Mouse (Mus musculus) midbrain, postnatal 0 days (tissue): ENCODE measurements at regions not wholly inside any gene's neighbourhood (a gene's known extent, or its start where the extent isn't known, plus 50 kb on each side); places are given as distances from the start of the nearest gene placed in this dataset.
A peak's percentile ranks its signal among the peaks of the same experiment; 100 is the strongest.

Source experiments
- ATAC-seq: fragments of 200-750 bp; cut with Nextera tagmentation; 2 replicates; pipeline ENCODE4 v1.8.0; 2017; ENCODE audit warnings: moderate number of reproducible peaks, mild to moderate bottlenecking, moderate TSS enrichment, moderate library complexity; ENCODE audit not compliant: low FRiP score
- DNase-seq: peaks from one replicate; pipeline ENCODE4 v3.0.0-alpha.2; 2015; ENCODE audit warnings: low spot score
- H3K27ac ChIP-seq: fragments of 300-500 bp; sonication (generic); 2 replicates; pipeline ENCODE4 v1.5.1; 2014; ENCODE audit warnings: low read depth, mild to moderate bottlenecking, low read length, mixed read lengths
- H3K27me3 ChIP-seq: fragments of 300-500 bp; sonication (generic); 2 replicates; pipeline ENCODE4 v1.6.1; 2014; ENCODE audit warnings: low read length, control low read depth, mixed read lengths; ENCODE audit not compliant: insufficient read depth
- H3K36me3 ChIP-seq: fragments of 300-500 bp; sonication (generic); 2 replicates; pipeline ENCODE4 v1.6.1; 2014; ENCODE audit warnings: low read length, control low read depth, mixed read lengths; ENCODE audit not compliant: insufficient read depth
- H3K4me1 ChIP-seq: fragments of 300-500 bp; sonication (generic); 2 replicates; pipeline ENCODE4 v1.6.1; 2014; ENCODE audit warnings: mild to moderate bottlenecking, control low read depth, antibody characterized with exemption, low read length, mixed read lengths; ENCODE audit not compliant: insufficient read depth
- H3K4me2 ChIP-seq: fragments of 300-500 bp; sonication (generic); 2 replicates; pipeline ENCODE4 v1.6.1; 2014; ENCODE audit warnings: low read depth, mild to moderate bottlenecking, low read length, mixed read lengths; ENCODE audit not compliant: poor library complexity, severe bottlenecking
- H3K4me3 ChIP-seq: fragments of 300-500 bp; sonication (generic); 2 replicates; pipeline ENCODE4 v1.5.1; 2014; ENCODE audit warnings: low read depth, mild to moderate bottlenecking, low read length, moderate library complexity
- H3K9ac ChIP-seq: fragments of 300-500 bp; sonication (generic); replicated peaks from 2 replicates; pipeline ENCODE4 v1.6.1; 2014; ENCODE audit warnings: mild to moderate bottlenecking, low read length, moderate library complexity, mixed read lengths; ENCODE audit not compliant: poor library complexity, severe bottlenecking
- H3K9me3 ChIP-seq: fragments of 300-500 bp; sonication (generic); 2 replicates; pipeline ENCODE4 v1.6.1; 2016; ENCODE audit warnings: low read length, control low read depth
- CTCF ChIP-seq: IDR thresholded peaks from 2 replicates; pipeline ENCODE4 v1.5.1; 2016; ENCODE audit warnings: antibody characterized with exemption, mild to moderate bottlenecking
- WGBS: fragments of 180-500 bp; shearing (Covaris S2); extraction: QIAGEN DNeasy Blood & Tissue Kit; methylation state at CpG from one replicate; pipeline ENCODE4 v1.1.7; 2014; 5-methylcytosine and 5-hydroxymethylcytosine counted together

DNA sequence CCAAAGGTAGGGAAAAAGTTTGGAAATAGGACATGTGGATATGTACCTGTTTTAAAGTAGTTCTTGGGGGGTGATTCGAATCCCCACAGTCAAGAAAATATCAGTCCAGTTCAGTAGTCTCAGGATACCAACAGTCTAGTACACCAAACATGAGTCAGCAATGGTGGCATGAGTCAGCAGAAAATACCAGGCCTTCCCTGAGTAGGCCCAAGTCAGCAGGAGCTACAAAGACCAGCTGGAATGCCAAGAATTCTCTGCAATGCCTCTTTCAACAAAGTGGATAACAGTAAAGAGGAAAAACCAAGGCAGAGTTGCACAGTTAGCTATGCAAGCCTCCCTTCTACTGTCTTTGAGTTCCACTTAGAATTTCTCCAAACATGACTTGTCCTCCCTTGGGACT, 137.1 kb downstream of the Ankrd16 start:
- no peaks in the 10 kb centered on the region for H3K36me3 ChIP-seq
- H3K9me3 ChIP-seq, result no peaks in the 10 kb centered on the region
- ATAC-seq (no peak), DNase-seq (peak; percentile 2)
- TF ChIP-seq CTCF, result no peak
- no peak overlapping the region for H3K4me2 ChIP-seq
- H3K4me1 ChIP-seq, result no peaks in the 10 kb centered on the region
- 85% methylated on average over 1 of the region's 1 CpGs for WGBS
- H3K9ac ChIP-seq, result no peak overlapping the region
- H3K27me3 ChIP-seq, result no peaks in the 10 kb centered on the region
- H3K27ac ChIP-seq, result no peak overlapping the region
- H3K4me3 ChIP-seq, result no peak overlapping the region

DNA sequence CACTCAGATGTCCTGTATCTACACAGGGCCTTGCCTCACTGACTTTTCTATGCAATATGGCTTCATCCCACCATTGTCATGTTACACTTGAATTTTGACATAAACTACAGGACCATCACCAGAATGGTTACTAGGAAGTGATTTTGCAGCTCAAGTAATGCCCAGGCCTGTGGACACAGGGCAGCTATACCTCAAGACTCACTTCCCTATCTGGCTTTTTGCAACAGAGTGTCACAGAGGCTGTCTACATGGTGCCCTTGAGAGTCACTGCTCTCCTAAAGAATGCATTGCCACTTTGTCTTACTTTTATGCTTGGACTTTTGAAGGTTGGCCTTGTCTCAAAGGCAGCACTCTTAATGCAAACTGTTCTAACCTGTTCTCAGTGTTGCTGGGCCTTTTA, 139.7 kb downstream of the Ankrd16 start:
- H3K27ac ChIP-seq, result no peak overlapping the region
- no peaks in the 10 kb centered on the region for H3K27me3 ChIP-seq
- H3K4me3 ChIP-seq, result no peak overlapping the region
- no peak overlapping the region for H3K4me2 ChIP-seq
- DNase-seq (no peak), ATAC-seq (no peak)
- no peak for TF ChIP-seq CTCF
- H3K4me1 ChIP-seq, result no peaks in the 10 kb centered on the region
- no peaks in the 10 kb centered on the region for H3K9me3 ChIP-seq
- H3K36me3 ChIP-seq, result no peaks in the 10 kb centered on the region
- H3K9ac ChIP-seq, result no peak overlapping the region

- Histone ChIP-seq H3K27me3 (no peaks in the 10 kb centered on the region), H3K9me3 (no peaks in the 10 kb centered on the region), H3K27ac (no peak overlapping the region), H3K36me3 (no peaks in the 10 kb centered on the region), H3K4me3 (no peak overlapping the region), H3K4me2 (no peak overlapping the region), H3K9ac (no peak overlapping the region), H3K4me1 (no peaks in the 10 kb centered on the region)
- ATAC-seq (no peak), DNase-seq (no peak)
- WGBS, result 88% methylated on average over 5 of the region's 5 CpGs
- TF ChIP-seq CTCF, result no peak
These were observed 140.4 kb downstream of the Ankrd16 start for GRCm38 (mm10) chr2:11918070-11918469.

- H3K27me3 ChIP-seq, result no peaks in the 10 kb centered on the region
- no peaks in the 10 kb centered on the region for H3K36me3 ChIP-seq
- no peak overlapping the region for H3K4me2 ChIP-seq
- ATAC-seq (no peak), DNase-seq (no peak)
- H3K9ac ChIP-seq, result no peak overlapping the region
- H3K4me3 ChIP-seq, result no peak overlapping the region
- no peaks in the 10 kb centered on the region for H3K9me3 ChIP-seq
- no peak for TF ChIP-seq CTCF
- no peak overlapping the region for H3K27ac ChIP-seq
- 73% methylated on average over 3 of the region's 3 CpGs for WGBS
- H3K4me1 ChIP-seq, result no peaks in the 10 kb centered on the region
These were observed 183.1 kb downstream of the Ankrd16 start for GRCm38 (mm10) chr2:11960777-11961176.

DNA sequence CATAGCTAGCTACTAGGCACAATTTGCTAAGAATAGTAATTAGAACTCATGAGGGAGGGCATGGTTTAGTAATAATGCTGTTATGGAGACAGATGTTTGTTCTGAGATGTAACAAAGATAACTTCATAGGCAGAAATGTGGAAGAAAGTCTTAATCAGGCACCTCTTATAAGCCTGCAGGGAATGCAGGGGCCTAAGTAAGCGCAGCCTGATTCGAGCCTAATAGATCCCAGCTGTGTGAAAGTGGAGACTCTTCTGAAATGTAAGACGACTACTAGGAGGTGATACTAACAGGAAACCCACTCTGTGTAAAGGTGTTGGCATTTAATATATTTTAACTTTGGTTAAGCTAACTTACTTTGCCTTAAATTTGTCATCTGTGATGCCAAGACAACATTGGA, 187.7 kb downstream of the Ankrd16 start:
- ATAC-seq (no peak), DNase-seq (no peak)
- Histone ChIP-seq H3K27ac (no peak overlapping the region), H3K27me3 (no peaks in the 10 kb centered on the region), H3K9ac (no peak overlapping the region), H3K9me3 (no peaks in the 10 kb centered on the region), H3K36me3 (no peaks in the 10 kb centered on the region), H3K4me3 (no peak overlapping the region), H3K4me1 (no peaks in the 10 kb centered on the region), H3K4me2 (no peak overlapping the region)
- WGBS, result 70% methylated on average over 3 of the region's 3 CpGs
- TF ChIP-seq CTCF, result no peak

DNA sequence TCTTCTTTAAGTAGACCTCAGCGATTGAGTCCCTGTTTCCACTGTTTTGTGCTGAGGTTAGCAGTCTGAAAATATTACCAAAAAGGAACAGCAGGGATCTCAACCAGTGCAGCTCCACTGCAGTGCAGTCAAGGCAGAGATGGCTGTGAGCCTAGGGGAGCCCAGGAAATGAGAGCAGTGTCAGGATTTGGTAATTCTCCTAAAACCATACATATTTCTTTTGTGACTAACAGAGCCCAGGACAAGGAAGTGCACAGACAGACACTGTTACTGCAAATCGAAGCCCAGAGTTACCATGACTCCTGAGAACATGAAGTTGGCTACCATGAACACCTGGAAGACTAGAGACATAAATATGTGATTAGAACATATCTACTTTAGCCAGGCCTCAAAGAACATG, 189.3 kb downstream of the Ankrd16 start:
- Histone ChIP-seq H3K27me3 (no peaks in the 10 kb centered on the region), H3K36me3 (no peaks in the 10 kb centered on the region), H3K9ac (no peak overlapping the region), H3K9me3 (no peaks in the 10 kb centered on the region), H3K27ac (no peak overlapping the region), H3K4me2 (no peak overlapping the region), H3K4me3 (no peak overlapping the region), H3K4me1 (no peaks in the 10 kb centered on the region)
- 71% methylated on average over 2 of the region's 2 CpGs for WGBS
- no peak for TF ChIP-seq CTCF
- ATAC-seq (no peak), DNase-seq (no peak)

DNA sequence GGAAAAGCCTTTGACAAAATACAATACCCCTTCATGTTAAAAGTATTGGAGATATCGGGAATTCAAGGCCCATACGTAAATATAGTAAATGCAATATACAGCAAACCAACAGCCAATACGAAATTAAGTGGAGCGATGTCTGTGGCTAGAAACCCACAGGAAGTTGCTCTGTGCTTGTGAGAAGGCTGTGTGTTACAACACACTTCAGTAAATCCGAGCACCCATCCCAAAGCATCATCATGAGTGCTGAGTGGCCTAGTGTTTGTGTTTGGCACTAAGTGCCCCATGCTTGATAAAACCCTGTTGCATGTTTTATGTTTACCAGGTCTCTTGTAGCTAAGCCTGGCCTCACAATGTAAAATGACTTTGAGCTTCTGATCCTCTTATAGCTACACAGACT, 194.3 kb downstream of the Ankrd16 start:
- 92% methylated on average over 5 of the region's 5 CpGs for WGBS
- H3K9me3 ChIP-seq, result no peaks in the 10 kb centered on the region
- ATAC-seq, result no peak

More for the DNA sequence above, 194.3 kb downstream of the Ankrd16 start:
- H3K9ac ChIP-seq, result no peak overlapping the region
- no peaks in the 10 kb centered on the region for H3K27me3 ChIP-seq
- no peak overlapping the region for H3K27ac ChIP-seq
- H3K4me1 ChIP-seq, result no peaks in the 10 kb centered on the region
- TF ChIP-seq CTCF, result no peak
- DNase-seq, result no peak
- H3K36me3 ChIP-seq, result no peaks in the 10 kb centered on the region
- H3K4me2 ChIP-seq, result no peak overlapping the region
- H3K4me3 ChIP-seq, result no peak overlapping the region
